Mouse (Mus musculus): ENCODE measurements at regions not wholly inside any gene's neighbourhood (a gene's known extent, or its start where the extent isn't known, plus 50 kb on each side); places are given as distances from the start of the nearest gene placed in this dataset.
"Not testable (repeated sequence)": the region's sequence is repeated elsewhere in the genome, so short reads cannot be mapped to it uniquely, and the experiment has no call there.

GRCm38 (mm10) chrX:50604995-50605394 lies 176.7 kb upstream of the Olfr1324 start:
- not testable (repeated sequence) for TF ChIP-seq POLR2A (IDR thresholded peaks at IDR 0.05; ENCODE audit: insufficient read depth, low read depth, low read length)
- TF ChIP-seq CTCF (IDR thresholded peaks at IDR 0.05), result peak; percentile 53
